Mouse (Mus musculus): ENCODE measurements around the gene Npas2.

DNA sequence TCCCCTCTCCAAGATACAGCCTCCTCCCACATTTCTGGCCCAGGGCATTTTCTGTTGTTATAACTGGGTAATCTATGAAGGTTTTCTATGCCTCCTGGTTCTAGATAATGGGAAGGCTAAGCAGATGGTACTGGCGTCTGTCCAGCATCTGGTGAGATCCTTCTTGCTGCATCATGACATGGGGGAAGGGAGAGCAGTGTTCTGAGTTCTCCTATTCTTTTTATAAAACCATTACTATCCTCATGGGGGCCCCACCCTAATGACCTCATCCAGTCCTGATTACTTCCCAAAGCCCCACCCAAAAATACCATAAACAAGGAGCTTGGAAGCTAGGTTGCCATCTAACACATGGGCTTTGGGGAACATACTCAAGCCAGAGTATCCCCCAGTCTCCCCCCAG is 155.5 kb downstream of the Npas2 start:
- no peak for TF ChIP-seq CTCF (IDR thresholded peaks at IDR 0.05; ENCODE audit: extremely low read depth, insufficient read depth, insufficient read length, insufficient replicate concordance)
- no peak for TF ChIP-seq POLR2A (IDR thresholded peaks at IDR 0.05; ENCODE audit: low read depth, low read length)

Measured in spleen, adult 2 months (tissue).